In the genomic region with DNA sequence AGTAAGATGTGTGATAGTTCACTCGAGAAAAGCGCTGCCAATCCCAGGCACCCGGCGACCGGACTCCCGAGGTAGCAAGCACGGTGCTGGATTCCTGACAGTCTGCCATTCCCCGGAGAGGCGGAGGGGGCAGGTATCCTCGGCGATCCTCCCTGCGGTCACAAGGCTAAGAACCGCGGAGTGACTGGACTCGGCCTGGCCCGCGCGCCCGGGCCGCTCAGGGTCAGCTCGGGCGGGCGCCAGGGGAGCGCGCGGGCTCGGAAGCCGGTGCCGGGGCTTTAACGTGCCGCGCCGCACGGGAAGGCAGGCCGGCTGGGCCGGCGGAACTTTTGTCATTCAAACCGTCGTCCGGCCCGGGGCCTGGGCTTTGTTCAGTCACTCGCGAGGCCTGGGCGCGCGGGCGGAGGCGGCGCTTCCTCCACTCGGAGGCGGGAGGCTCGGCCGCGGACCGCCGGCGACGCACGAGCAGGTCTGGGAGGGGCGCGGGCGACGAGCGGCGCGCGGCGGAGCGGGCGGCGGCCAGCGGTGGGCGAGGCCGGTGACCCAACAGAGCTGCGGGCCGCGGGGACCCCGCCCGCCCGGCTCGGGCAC, we compare ENCODE assay signal across 8 mouse cellular contexts. TPM values are rescaled to one million over a fixed set of nuclear protein-coding genes. Genes with fewer than 3 reads are reported as not detected.
DNase-seq lines count a peak whose midpoint lies in the region; ATAC-seq and TF ChIP-seq lines count a peak whose summit lies in the region.

TSS of gene Ppp4r1 (plus strand) at position 23 of the 591 bp plus-strand sequence.

- peak within 1 kb of the TSS; percentile 69 for H3K4me2 ChIP-seq in kidney, embryonic 15.5 days
- peak within 1 kb of the TSS; percentile 80 for H3K4me2 ChIP-seq in liver, embryonic 11.5 days

- no peaks in the 10 kb centered on the region for H3K27me3 ChIP-seq in heart, embryonic 10.5 days (ENCODE audit: insufficient read depth, poor library complexity, severe bottlenecking)
- no peaks in the 10 kb centered on the region for H3K27me3 ChIP-seq in kidney, embryonic 15.5 days
- no peaks in the 10 kb centered on the region for H3K27me3 ChIP-seq in liver, embryonic 11.5 days (replicated peaks; ENCODE audit: control insufficient read depth, insufficient read depth, low read length)
- no peaks in the 10 kb centered on the region for H3K27me3 ChIP-seq in splenic B cell, adult 2 months (ENCODE audit: control insufficient read depth, insufficient read depth, low read length, poor library complexity, severe bottlenecking)

- 5% methylated on average over 81 of the region's 81 CpGs for WGBS in bone marrow, adult 2 months
- 6% methylated on average over 79 of the region's 81 CpGs for WGBS in heart, embryonic 10.5 days
- WGBS in kidney, embryonic 15.5 days = 0% methylated on average over 72 of the region's 81 CpGs
- under 1% methylated on average over 66 of the region's 81 CpGs for WGBS in liver, embryonic 11.5 days

- peak; percentile 87 for ATAC-seq in kidney, embryonic 15.5 days (replicated peaks; ENCODE audit: low FRiP score)
- ATAC-seq in liver, embryonic 11.5 days (replicated peaks; ENCODE audit: low FRiP score) = peak; percentile 83

- H3K9me3 ChIP-seq in heart, embryonic 10.5 days = no peaks in the 10 kb centered on the region
- H3K9me3 ChIP-seq in kidney, embryonic 15.5 days (replicated peaks) = no peaks in the 10 kb centered on the region
- H3K9me3 ChIP-seq in liver, embryonic 11.5 days (ENCODE audit: control insufficient read depth, low read length) = no peaks in the 10 kb centered on the region

- no peaks in the 10 kb centered on the region; the same call in 1 of the 2 replicates for H3K4me1 ChIP-seq in bone marrow, adult 2 months (ENCODE audit: control insufficient read depth, insufficient read depth, low read length)
- H3K4me1 ChIP-seq in embryonic fibroblast, embryonic 13.5 days (ENCODE audit: control insufficient read depth, insufficient read depth, low read length) = no peaks in the 10 kb centered on the region
- peaks cover 25% of the 10 kb centered on the region for H3K4me1 ChIP-seq in heart, embryonic 10.5 days
- H3K4me1 ChIP-seq in kidney, embryonic 15.5 days = peaks cover 27% of the 10 kb centered on the region
- H3K4me1 ChIP-seq in liver, embryonic 11.5 days (replicated peaks; ENCODE audit: control insufficient read depth, insufficient read depth, low read length) = peaks cover 15% of the 10 kb centered on the region

- H3K27ac ChIP-seq in bone marrow, adult 2 months (ENCODE audit: control insufficient read depth, insufficient read depth, low read depth, low read length, poor library complexity) = peak within 1 kb of the TSS; percentile 100
- peak within 1 kb of the TSS; percentile 93 for H3K27ac ChIP-seq in embryonic fibroblast, embryonic 13.5 days (ENCODE audit: insufficient read depth, low read length)
- peak within 1 kb of the TSS; percentile 99 for H3K27ac ChIP-seq in heart, embryonic 10.5 days
- peak within 1 kb of the TSS; percentile 96 for H3K27ac ChIP-seq in kidney, embryonic 15.5 days
- H3K27ac ChIP-seq in liver, embryonic 11.5 days (ENCODE audit: low read depth, low read length) = peak within 1 kb of the TSS; percentile 96

- peak; percentile 76 for DNase-seq in A20 (ENCODE audit: low read depth, low spot score)
- DNase-seq in heart, embryonic 10.5 days (ENCODE audit: low spot score) = peak; percentile 93
- peak; percentile 88 for DNase-seq in liver, embryonic 11.5 days (ENCODE audit: low spot score)
- DNase-seq in naive thymus-derived CD4-positive, alpha-beta T cell, adult 2 months (ENCODE audit: low read depth) = peak; percentile 63
- DNase-seq in splenic B cell, adult 2 months (ENCODE audit: low read depth, low spot score) = peak; percentile 70

- H3K4me3 ChIP-seq in bone marrow, adult 2 months (replicated peaks; ENCODE audit: control insufficient read depth, low read depth, low read length) = peak within 1 kb of the TSS; percentile 78
- peak within 1 kb of the TSS; percentile 77 for H3K4me3 ChIP-seq in embryonic fibroblast, embryonic 13.5 days (ENCODE audit: insufficient read depth, low read length)
- H3K4me3 ChIP-seq in heart, embryonic 10.5 days = peak within 1 kb of the TSS; percentile 93
- peak within 1 kb of the TSS; percentile 93 for H3K4me3 ChIP-seq in kidney, embryonic 15.5 days (replicated peaks)
- H3K4me3 ChIP-seq in liver, embryonic 11.5 days (ENCODE audit: low read depth, low read length) = peak within 1 kb of the TSS; percentile 96

- no peak for TF ChIP-seq CTCF in bone marrow, adult 2 months (IDR thresholded peaks at IDR 0.05; ENCODE audit: control insufficient read depth, insufficient read depth, low read length)
- no peak for TF ChIP-seq CTCF in embryonic fibroblast, embryonic 13.5 days (IDR thresholded peaks at IDR 0.05; ENCODE audit: borderline replicate concordance, insufficient read depth, low read length)

- H3K9ac ChIP-seq in kidney, embryonic 15.5 days = peak within 1 kb of the TSS; percentile 95
- peak within 1 kb of the TSS; percentile 99 for H3K9ac ChIP-seq in liver, embryonic 11.5 days (ENCODE audit: low read depth, low read length)

- peaks cover 21% of the 10 kb centered on the region for H3K36me3 ChIP-seq in heart, embryonic 10.5 days
- H3K36me3 ChIP-seq in kidney, embryonic 15.5 days = peaks cover 21% of the 10 kb centered on the region
- peaks cover 11% of the 10 kb centered on the region for H3K36me3 ChIP-seq in liver, embryonic 11.5 days (ENCODE audit: control insufficient read depth, insufficient read depth, low read length)
- no peaks in the 10 kb centered on the region for H3K36me3 ChIP-seq in splenic B cell, adult 2 months (ENCODE audit: control insufficient read depth, insufficient read depth, low read length, poor library complexity, severe bottlenecking)

- TF ChIP-seq POLR2A in bone marrow, adult 2 months (IDR thresholded peaks at IDR 0.05; ENCODE audit: borderline replicate concordance, control insufficient read depth, low read depth, low read length) = peak; percentile 13; the same call in 1 of the 2 replicates
- no peak for TF ChIP-seq POLR2A in embryonic fibroblast, embryonic 13.5 days (IDR thresholded peaks at IDR 0.05; ENCODE audit: low read depth, low read length)

RNA-seq across cellular contexts. Expression of gene Ppp4r1, which starts in this region (rescaled TPM):
- 17.9 and 28.6 TPM in 2 replicates for polyA plus RNA-seq in bone marrow, adult 2 months (2011; ENCODE audit: insufficient read depth, insufficient read length, low replicate concordance, missing spikeins)
- 70.0 and 102 TPM in 2 replicates for polyA plus RNA-seq in embryonic fibroblast, embryonic 13.5 days (2011; ENCODE audit: insufficient read length, low read depth, missing spikeins)
- 42.9 and 43.2 TPM in 2 replicates for polyA plus RNA-seq in heart, embryonic 10.5 days (2016; fragmentation: Nextera tagmentation; extraction: Ambion mirVana)
- 42.3 and 44.6 TPM in 2 replicates for polyA plus RNA-seq in kidney, embryonic 15.5 days (2015; fragmentation: Nextera tagmentation; extraction: Ambion mirVana)
- polyA plus RNA-seq in liver, embryonic 11.5 days (2014; fragmentation: Nextera tagmentation; extraction: Ambion mirVana) = 25.5 and 28.0 TPM in 2 replicates

Comparison
In these comparisons a context has a peak if more than half of its experiments do, and no peak if none do; other contexts are left out.
1. Peak in every context shown above with its lines: DNase-seq, ATAC-seq, H3K4me3 ChIP-seq and H3K27ac ChIP-seq.